9 mouse cellular contexts compared by ENCODE assay signal in the genomic region with DNA sequence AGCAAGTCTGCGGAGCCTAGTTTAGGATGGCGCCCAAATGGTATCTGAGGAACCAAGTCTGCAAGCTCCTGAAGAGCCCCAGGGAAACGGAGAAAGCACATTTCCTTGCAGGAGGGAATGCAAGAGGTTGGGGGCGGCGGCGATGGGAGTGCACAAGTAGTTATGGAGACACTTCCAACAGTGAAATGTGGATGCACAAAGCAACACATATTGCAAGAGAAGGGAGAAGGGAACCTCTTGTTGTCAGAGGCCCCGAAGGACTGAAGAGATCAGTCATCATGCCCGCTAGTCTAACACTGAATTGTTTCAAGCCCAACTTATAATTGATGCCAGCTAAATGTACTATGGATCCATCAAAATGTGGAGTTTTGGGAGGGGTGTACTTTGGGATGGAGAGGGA. TPM values are rescaled to one million over a fixed set of nuclear protein-coding genes. Genes with fewer than 3 reads are reported as not detected.
A peak's percentile ranks its signal among the peaks of the same experiment; 100 is the strongest.
DNase-seq lines count a peak whose midpoint lies in the region; ATAC-seq and TF ChIP-seq lines count a peak whose summit lies in the region.
"Had no signal": no experiment of that assay in that cellular context is flagged by ENCODE, and none has a peak within 500 bp of the region (broad histone marks: within the 10 kb centered on the region; RNA-seq: fewer than 3 reads in every experiment).

No protein-coding gene starts in this region.

- no peaks in the 10 kb centered on the region for H3K4me1 ChIP-seq in heart, embryonic 11.5 days (ENCODE audit: control insufficient read depth, insufficient read depth, low read length)
- H3K4me1 ChIP-seq in forebrain, embryonic 11.5 days (replicated peaks; ENCODE audit: control insufficient read depth, insufficient read depth, low read length): peaks cover 15% of the 10 kb centered on the region
- peaks cover 10% of the 10 kb centered on the region for H3K4me1 ChIP-seq in hindbrain, embryonic 16.5 days (ENCODE audit: control insufficient read depth, insufficient read depth, low read depth, low read length)
- H3K4me1 ChIP-seq in liver, postnatal 0 days (ENCODE audit: insufficient read depth): peaks cover 3% of the 10 kb centered on the region; the same call in 1 of the 2 replicates

- no peak for TF ChIP-seq CTCF in liver, postnatal 0 days (IDR thresholded peaks at IDR 0.05; ENCODE audit: low read depth)

- no peaks in the 10 kb centered on the region for H3K9me3 ChIP-seq in heart, embryonic 11.5 days (replicated peaks; ENCODE audit: control insufficient read depth, low read length)
- H3K9me3 ChIP-seq in forebrain, embryonic 11.5 days (ENCODE audit: control insufficient read depth, low read length): no peaks in the 10 kb centered on the region
- no peaks in the 10 kb centered on the region for H3K9me3 ChIP-seq in hindbrain, embryonic 16.5 days (ENCODE audit: control insufficient read depth, low read length)
- H3K9me3 ChIP-seq in liver, postnatal 0 days (ENCODE audit: low read length): no peaks in the 10 kb centered on the region

- no peak for ATAC-seq in heart, embryonic 11.5 days (replicated peaks; ENCODE audit: insufficient number of reproducible peaks, low FRiP score, low TSS enrichment)
- ATAC-seq in forebrain, embryonic 11.5 days (replicated peaks; ENCODE audit: low FRiP score): no peak
- ATAC-seq in hindbrain, embryonic 16.5 days: no peak
- no peak for ATAC-seq in liver, postnatal 0 days

- no peak for TF ChIP-seq EP300 in liver, postnatal 0 days (IDR thresholded peaks at IDR 0.05; ENCODE audit: low read depth)

- H3K4me2 ChIP-seq in heart, embryonic 11.5 days: peak overlapping the region; percentile 54
- H3K4me2 ChIP-seq in forebrain, embryonic 11.5 days (ENCODE audit: low read depth, low read length, severe bottlenecking): no peak overlapping the region
- H3K4me2 ChIP-seq in hindbrain, embryonic 16.5 days (ENCODE audit: low read length): peak overlapping the region; percentile 72
- H3K4me2 ChIP-seq in liver, postnatal 0 days (ENCODE audit: low read depth, low read length): peak overlapping the region; percentile 2; the same call in 1 of the 2 replicates

- H3K9ac ChIP-seq in heart, embryonic 11.5 days (ENCODE audit: low read depth, low read length): 0 out of 2 replicates have a peak overlapping the region, but pooled peaks have one; percentile 43
- no peak overlapping the region for H3K9ac ChIP-seq in forebrain, embryonic 11.5 days (ENCODE audit: low read length)
- no peak overlapping the region for H3K9ac ChIP-seq in hindbrain, embryonic 16.5 days (ENCODE audit: low read depth, low read length)
- H3K9ac ChIP-seq in liver, postnatal 0 days (replicated peaks): no peak overlapping the region

- H3K27ac ChIP-seq in heart, embryonic 11.5 days (ENCODE audit: low read depth, low read length): peak overlapping the region; percentile 50; the same call in 1 of the 2 replicates
- 0 out of 2 replicates have a peak overlapping the region, but pooled peaks have one; percentile 0 for H3K27ac ChIP-seq in forebrain, embryonic 11.5 days (ENCODE audit: low read depth, low read length)
- H3K27ac ChIP-seq in hindbrain, embryonic 16.5 days (ENCODE audit: low read depth, low read length): peak overlapping the region; percentile 30; the same call in 1 of the 2 replicates
- H3K27ac ChIP-seq in liver, postnatal 0 days (ENCODE audit: low read depth): no peak overlapping the region

- H3K36me3 ChIP-seq in heart, embryonic 11.5 days (ENCODE audit: control insufficient read depth, insufficient read depth, low read length): no peaks in the 10 kb centered on the region
- no peaks in the 10 kb centered on the region for H3K36me3 ChIP-seq in forebrain, embryonic 11.5 days (ENCODE audit: control insufficient read depth, insufficient read depth, low read length)
- H3K36me3 ChIP-seq in hindbrain, embryonic 16.5 days (ENCODE audit: control insufficient read depth, insufficient read depth, low read length): no peaks in the 10 kb centered on the region
- no peaks in the 10 kb centered on the region for H3K36me3 ChIP-seq in liver, postnatal 0 days (replicated peaks; ENCODE audit: insufficient read depth, low read length)

- H3K4me3 ChIP-seq in heart, embryonic 11.5 days (ENCODE audit: low read depth, low read length): peak overlapping the region; percentile 19
- H3K4me3 ChIP-seq in forebrain, embryonic 11.5 days (ENCODE audit: low read depth, low read length): no peak overlapping the region
- H3K4me3 ChIP-seq in hindbrain, embryonic 16.5 days (ENCODE audit: low read length): peak overlapping the region; percentile 26
- H3K4me3 ChIP-seq in liver, postnatal 0 days (ENCODE audit: low read depth, low read length): no peak overlapping the region

- no peaks in the 10 kb centered on the region for H3K27me3 ChIP-seq in heart, embryonic 11.5 days (ENCODE audit: control insufficient read depth, insufficient read depth, low read length)
- no peaks in the 10 kb centered on the region for H3K27me3 ChIP-seq in forebrain, embryonic 11.5 days (ENCODE audit: control insufficient read depth, insufficient read depth, low read length)
- H3K27me3 ChIP-seq in hindbrain, embryonic 16.5 days (replicated peaks; ENCODE audit: control insufficient read depth, insufficient read depth, low read length): no peaks in the 10 kb centered on the region
- H3K27me3 ChIP-seq in liver, postnatal 0 days (ENCODE audit: insufficient read depth, low read length): 0 out of 2 replicates have a peak, but pooled peaks cover 8% of the 10 kb centered on the region

- DNase-seq in heart, adult 8-10 months (ENCODE audit: low spot score): no peak
- peak; percentile 7 for DNase-seq in adrenal gland, postnatal 10 days
- peak; percentile 60 for DNase-seq in forebrain, embryonic 11.5 days (ENCODE audit: low spot score)
- DNase-seq in liver, postnatal 0 days: no peak
- peak; percentile 36 for DNase-seq in right cerebral cortex, postnatal 4 days
- no peak for DNase-seq in yolk sac, embryonic 10.5 days (ENCODE audit: low spot score)

- WGBS in heart, embryonic 11.5 days (ENCODE audit: insufficient replicate concordance): 22% methylated on average over 8 of the region's 8 CpGs
- 30% methylated on average over 8 of the region's 8 CpGs for WGBS in forebrain, embryonic 11.5 days
- WGBS in hindbrain, embryonic 16.5 days: 22% methylated on average over 8 of the region's 8 CpGs
- 41% methylated on average over 8 of the region's 8 CpGs for WGBS in liver, postnatal 0 days (ENCODE audit: insufficient replicate concordance)

RNA-seq across cellular contexts. Expression of a gene that starts 33.9 kb away (rescaled TPM):
- polyA plus RNA-seq in heart, embryonic 11.5 days (2014; fragmentation: Nextera tagmentation; extraction: Ambion mirVana): 3.2 and 4.9 TPM in 2 replicates
- total RNA-seq in heart, adult 8-10 months (2022): 1 to 10 TPM in 2 of 4 experiments, under 1 TPM in 2; 0.65 to 1.2 (median 1.0) TPM
- total RNA-seq in adrenal gland, postnatal 10 days (2021): 1 to 10 TPM; 5.0 to 5.3 TPM
- polyA plus RNA-seq in forebrain, embryonic 11.5 days (2014; fragmentation: Nextera tagmentation; extraction: Ambion mirVana): 182 and 187 TPM in 2 replicates
- polyA plus RNA-seq in hindbrain, embryonic 16.5 days (2015; fragmentation: Nextera tagmentation; extraction: Ambion mirVana): 20.2 and 59.5 TPM in 2 replicates
- 0.47 and 0.71 TPM in 2 replicates for polyA plus RNA-seq in liver, postnatal 0 days (2015; fragmentation: Nextera tagmentation; extraction: Ambion mirVana)
- total RNA-seq: MEL had no signal

Comparison
In these comparisons a context has a peak if more than half of its experiments do, and no peak if none do; other contexts are left out.
1. H3K4me3 ChIP-seq: peak in heart, embryonic 11.5 days (single experiment) and hindbrain, embryonic 16.5 days (single experiment); none in forebrain, embryonic 11.5 days (single experiment) and liver, postnatal 0 days (single experiment).
2. DNase-seq: peak in adrenal gland, postnatal 10 days (single experiment), forebrain, embryonic 11.5 days (single experiment) and right cerebral cortex, postnatal 4 days (single experiment); none in heart, adult 8-10 months (single experiment), liver, postnatal 0 days (single experiment) and yolk sac, embryonic 10.5 days (single experiment).